Comparison of ENCODE assay signal across 22 mouse cellular contexts in the genomic region with DNA sequence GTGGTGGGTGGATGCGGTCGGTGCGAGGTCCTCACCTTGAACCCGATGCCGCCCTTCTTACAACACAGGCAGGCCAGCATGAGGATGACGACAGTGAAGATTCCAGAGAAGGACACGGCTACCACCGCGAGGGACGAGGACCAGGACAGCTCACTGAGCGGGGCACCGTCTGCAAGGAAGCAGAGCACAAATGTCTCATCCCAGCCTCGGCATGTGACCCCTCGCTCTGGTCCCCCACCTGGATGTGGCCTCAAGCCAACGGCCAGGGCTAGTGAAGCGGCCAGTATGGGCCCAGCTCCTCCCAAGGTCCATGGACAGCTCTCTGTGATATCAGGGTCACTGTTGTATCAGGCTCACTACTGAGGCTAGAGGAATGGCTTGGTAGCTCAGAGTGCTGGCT. TPM values are rescaled to one million over a fixed set of nuclear protein-coding genes. Genes with fewer than 3 reads are reported as not detected.
DNase-seq lines count a peak whose midpoint lies in the region; ATAC-seq and TF ChIP-seq lines count a peak whose summit lies in the region.
"Had no signal": no experiment of that assay in that cellular context is flagged by ENCODE, and none has a peak within 500 bp of the region (broad histone marks: within the 10 kb centered on the region; RNA-seq: fewer than 3 reads in every experiment).

No protein-coding gene starts in this region.

- 93% methylated on average over 16 of the region's 16 CpGs for WGBS in forebrain, embryonic 10.5 days
- 93% methylated on average over 16 of the region's 16 CpGs for WGBS in forebrain, embryonic 15.5 days

- H3K27me3 ChIP-seq in forebrain, embryonic 10.5 days (ENCODE audit: poor library complexity, severe bottlenecking): peaks cover 11% of the 10 kb centered on the region
- no peaks in the 10 kb centered on the region for H3K27me3 ChIP-seq in forebrain, embryonic 15.5 days
- H3K27me3 ChIP-seq: heart, embryonic 13.5 days; Patski had no signal

- H3K9me3 ChIP-seq in forebrain, embryonic 10.5 days: no peaks in the 10 kb centered on the region
- no peaks in the 10 kb centered on the region for H3K9me3 ChIP-seq in forebrain, embryonic 15.5 days
- H3K9me3 ChIP-seq: G1E; heart, embryonic 13.5 days; hindbrain, embryonic 13.5 days had no signal

- peak overlapping the region; percentile 77; the same call in 1 of the 2 replicates for H3K27ac ChIP-seq in forebrain, embryonic 10.5 days
- no peak overlapping the region for H3K27ac ChIP-seq in forebrain, embryonic 15.5 days (replicated peaks)
- H3K27ac ChIP-seq in layer of hippocampus, adult 2 months: peak overlapping the region; percentile 89; the same call in 1 of the 2 replicates
- H3K27ac ChIP-seq: heart, embryonic 13.5 days had no signal

- H3K9ac ChIP-seq in forebrain, embryonic 15.5 days (replicated peaks): no peak overlapping the region
- H3K9ac ChIP-seq: hindbrain, embryonic 13.5 days had no signal

- peak; percentile 42 to 55 for DNase-seq in cerebellum, adult 18-20 months
- DNase-seq in cerebellum, adult 8-10 months: no peak
- DNase-seq in forebrain, embryonic 10.5 days (ENCODE audit: extremely low spot score, low spot score): no peak
- DNase-seq in layer of hippocampus, adult 2 months (ENCODE audit: low spot score in 2 of 2): no peak
- no peak for DNase-seq in layer of hippocampus, adult 11-12 months (ENCODE audit: low spot score)
- peak; percentile 62 to 66 for DNase-seq in cerebellum, postnatal 10 days
- DNase-seq in adrenal gland, postnatal 10 days: no peak
- DNase-seq: adrenal gland, postnatal 14 days; B cell, adult 2 months; gastrocnemius, postnatal 25 days; heart, adult 18-20 months; kidney, adult 18-20 months; kidney, adult 9 months had no signal

- no peak overlapping the region for H3K4me2 ChIP-seq in forebrain, embryonic 15.5 days (replicated peaks)
- H3K4me2 ChIP-seq: heart, embryonic 13.5 days; hindbrain, embryonic 13.5 days had no signal

- no peak overlapping the region for H3K4me3 ChIP-seq in forebrain, embryonic 10.5 days
- H3K4me3 ChIP-seq in forebrain, embryonic 15.5 days: no peak overlapping the region
- H3K4me3 ChIP-seq in layer of hippocampus, adult 2 months: no peak overlapping the region
- H3K4me3 ChIP-seq: heart, embryonic 13.5 days; hindbrain, embryonic 13.5 days had no signal

- no peak for TF ChIP-seq CTCF in layer of hippocampus, adult 2 months (conservative IDR thresholded peaks at IDR 0.05)

- H3K4me1 ChIP-seq in forebrain, embryonic 10.5 days: peaks cover 67% of the 10 kb centered on the region
- H3K4me1 ChIP-seq in forebrain, embryonic 15.5 days: peaks cover 15% of the 10 kb centered on the region

- no peaks in the 10 kb centered on the region for H3K36me3 ChIP-seq in forebrain, embryonic 10.5 days (replicated peaks)
- H3K36me3 ChIP-seq in forebrain, embryonic 15.5 days: no peaks in the 10 kb centered on the region
- H3K36me3 ChIP-seq: G1E; heart, embryonic 13.5 days had no signal

- ATAC-seq in forebrain, embryonic 15.5 days (replicated peaks): no peak
- ATAC-seq: forebrain, embryonic 14.5 days; hindbrain, embryonic 16.5 days; inflammation-experienced regulatory T-cells, adult 6 months; intestine, embryonic 16.5 days had no signal

RNA-seq across cellular contexts. Expression of gene Aatk, which starts 25.6 kb away (rescaled TPM):
- 1.5 and 1.8 TPM in 2 replicates for polyA plus RNA-seq in forebrain, embryonic 10.5 days (2016; fragmentation: Nextera tagmentation; extraction: Ambion mirVana)
- polyA plus RNA-seq in forebrain, embryonic 15.5 days (2015; fragmentation: Nextera tagmentation; extraction: Ambion mirVana): 21.9 and 22.5 TPM in 2 replicates
- total RNA-seq in layer of hippocampus, adult 2 months (2021): 100 to 1,000 TPM; 196 to 207 TPM
- total RNA-seq in adrenal gland, postnatal 10 days (2021): 10 to 100 TPM; 16.3 to 23.5 TPM
- polyA plus RNA-seq: G1E; inflammation-experienced regulatory T-cells, adult 6 months had no signal

Comparison
In these comparisons a context has a peak if more than half of its experiments do, and no peak if none do; other contexts are left out.
1. DNase-seq: peak in cerebellum, adult 18-20 months (2 of 2) and cerebellum, postnatal 10 days (2 of 2); none in cerebellum, adult 8-10 months (single experiment), forebrain, embryonic 10.5 days (single experiment), layer of hippocampus, adult 2 months (0 of 2), layer of hippocampus, adult 11-12 months (single experiment) and adrenal gland, postnatal 10 days (single experiment).
2. RNA of gene Aatk, which starts 25.6 kb away (total RNA-seq): 196 to 207 TPM in layer of hippocampus, adult 2 months; 16.3 to 23.5 TPM in adrenal gland, postnatal 10 days; every median in the first group is over 4 times any median in the second.